Mouse (Mus musculus) layer of hippocampus, adult 9-11 months (tissue): ENCODE measurements around the gene Sfi1.
"Not testable (repeated sequence)": the region's sequence is repeated elsewhere in the genome, so short reads cannot be mapped to it uniquely, and the experiment has no call there.

Experiments
- DNase-seq: peaks from one replicate; pipeline ENCODE4 v3.0.0; 2022

The Sfi1 gene

DNA sequence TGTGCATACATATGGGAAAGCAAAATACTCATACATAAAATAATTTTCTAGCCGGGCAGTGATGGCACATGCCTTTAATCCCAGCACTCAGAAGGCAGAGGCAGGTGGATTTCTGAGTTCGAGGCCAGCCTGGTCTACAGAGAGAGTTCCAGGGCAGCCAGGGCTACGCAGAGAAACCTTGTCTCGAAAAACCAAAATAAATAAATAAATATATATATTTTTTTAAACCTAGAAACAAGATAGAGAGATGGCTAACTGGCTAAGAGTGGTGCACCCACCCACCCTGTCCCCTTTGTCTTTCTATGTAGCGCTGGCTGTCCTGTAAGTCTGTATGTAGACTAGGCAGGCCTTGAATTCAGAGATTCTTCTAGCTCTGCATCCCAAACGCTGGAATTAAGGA is 20.7 kb downstream of the Sfi1 start:
- not testable (repeated sequence) for DNase-seq

DNA sequence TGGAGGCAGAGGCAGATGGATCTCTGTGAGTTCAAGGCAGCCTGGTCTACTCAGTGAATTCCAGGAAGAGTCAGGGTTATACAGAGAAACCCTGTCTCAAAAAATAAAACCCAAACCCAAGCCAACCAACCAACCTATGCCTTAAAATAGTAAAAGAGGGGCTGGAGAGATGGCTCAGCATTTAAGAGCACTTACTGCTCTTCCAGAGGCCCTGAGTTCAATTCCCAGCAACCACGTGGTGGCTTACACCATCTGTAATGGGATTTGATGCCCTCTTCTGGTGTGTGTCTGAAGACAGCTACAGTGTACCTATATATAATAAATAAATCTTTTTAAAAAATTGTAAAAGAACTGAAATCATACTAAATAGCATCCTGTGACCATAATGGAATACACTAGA is 21.3 kb downstream of the Sfi1 start:
- DNase-seq, result peak; percentile 43

DNA sequence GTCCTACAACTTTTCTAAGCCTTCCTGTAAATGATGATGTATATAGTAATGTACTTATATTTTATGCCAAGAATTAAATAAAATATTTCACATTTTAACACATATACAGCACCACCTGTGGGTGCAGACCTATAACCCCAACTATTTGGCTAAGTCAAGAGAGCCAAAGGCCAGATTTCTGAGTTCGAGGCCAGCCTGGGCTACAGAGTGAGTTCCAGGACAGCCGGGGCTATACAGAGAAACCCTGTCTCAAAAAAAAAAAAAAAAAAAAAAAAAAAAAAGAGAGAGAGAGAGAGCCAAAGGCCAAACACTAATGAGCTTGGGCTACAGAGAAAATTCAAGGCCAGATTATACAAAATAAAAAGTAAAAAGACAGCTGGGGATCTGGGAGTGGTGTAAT is 24.2 kb downstream of the Sfi1 start:
- not testable (repeated sequence) for DNase-seq

DNA sequence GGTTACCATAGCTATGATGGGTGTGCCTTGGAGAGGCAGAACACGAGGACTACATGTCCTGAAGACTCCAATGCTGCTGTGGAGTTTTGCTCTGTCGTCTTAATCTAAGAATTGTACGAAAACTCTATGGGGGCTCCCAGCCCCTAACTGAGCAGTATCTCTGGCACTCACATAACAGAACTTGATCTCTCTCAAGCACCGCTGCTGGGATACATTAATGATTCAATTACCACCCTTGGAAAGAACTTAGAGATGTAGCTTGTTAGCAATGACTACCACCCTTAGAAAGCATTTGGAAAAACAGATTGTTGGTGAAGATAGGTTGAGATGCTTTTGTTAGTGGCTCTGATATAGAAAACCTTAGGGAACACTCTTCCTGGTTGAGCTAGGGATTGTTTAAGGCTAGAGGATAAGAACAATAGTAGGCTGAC is 25.7 kb downstream of the Sfi1 start:
- DNase-seq, result peak; percentile 48

DNA sequence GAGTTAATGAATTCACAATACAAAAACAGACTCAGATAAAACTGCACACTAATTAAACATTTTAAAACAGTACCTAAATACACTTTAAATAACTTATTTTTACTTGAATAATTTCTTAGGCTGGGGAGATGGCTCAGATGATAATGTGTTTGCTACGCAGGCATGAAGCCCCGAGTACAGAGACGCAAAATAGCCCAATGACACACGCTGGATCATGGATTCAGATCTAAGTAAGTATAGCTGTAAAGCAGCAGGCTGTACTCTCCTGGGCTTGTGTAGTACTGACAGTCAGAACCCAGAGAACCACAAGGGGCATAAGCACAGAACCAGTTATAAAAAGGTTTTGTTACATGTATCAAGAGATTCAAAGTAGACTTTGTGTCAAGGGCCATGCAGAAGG is 26.1 kb downstream of the Sfi1 start:
- DNase-seq, result not testable (repeated sequence)

DNA sequence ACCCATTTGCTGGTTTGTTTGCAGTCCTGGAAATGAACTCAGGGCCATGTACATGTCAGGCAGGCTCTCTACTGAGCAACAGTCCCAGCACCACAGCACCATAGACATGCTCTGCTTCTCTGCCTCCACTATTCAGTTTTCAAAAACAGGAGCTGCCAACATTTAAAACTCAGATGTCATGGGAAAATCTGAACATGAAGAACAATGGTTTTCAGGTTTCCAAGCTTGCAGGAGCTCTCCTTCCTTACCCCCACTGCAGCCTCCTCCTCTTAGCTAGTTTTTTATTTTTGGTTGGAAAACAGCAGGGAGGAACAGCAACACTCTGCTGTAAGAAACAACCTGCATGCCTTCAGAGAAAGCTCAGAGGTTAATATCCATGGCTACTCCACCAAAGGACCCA is 26.9 kb downstream of the Sfi1 start:
- not testable (repeated sequence) for DNase-seq

DNA sequence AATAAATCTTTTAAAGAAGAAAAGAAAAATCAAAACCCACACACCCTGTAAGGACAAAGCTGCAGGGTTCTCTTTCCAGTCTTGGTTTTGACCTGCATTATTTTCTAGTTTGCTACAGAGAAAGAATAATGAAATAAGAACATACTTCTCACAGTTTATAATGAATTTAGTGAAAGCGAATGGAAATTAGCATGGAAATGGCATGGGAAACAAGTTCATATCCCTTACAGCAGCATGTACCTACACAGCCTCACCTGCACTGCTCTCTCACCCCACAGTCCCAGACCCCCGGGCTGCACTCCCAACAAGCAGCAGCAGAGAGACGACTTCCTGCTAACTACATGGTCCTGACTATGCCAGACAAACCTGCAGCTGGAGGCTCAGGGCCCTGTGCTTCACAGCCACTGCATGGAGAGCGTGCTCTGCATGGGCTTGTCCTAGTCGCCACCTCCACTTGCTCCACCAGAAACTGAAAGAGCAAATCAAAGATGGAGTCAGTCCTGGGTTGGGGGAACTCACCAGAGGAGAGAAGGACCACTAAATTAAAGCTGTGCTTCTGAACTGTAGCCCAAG is 28.0 kb downstream of the Sfi1 start:
- DNase-seq, result not testable (repeated sequence)

DNA sequence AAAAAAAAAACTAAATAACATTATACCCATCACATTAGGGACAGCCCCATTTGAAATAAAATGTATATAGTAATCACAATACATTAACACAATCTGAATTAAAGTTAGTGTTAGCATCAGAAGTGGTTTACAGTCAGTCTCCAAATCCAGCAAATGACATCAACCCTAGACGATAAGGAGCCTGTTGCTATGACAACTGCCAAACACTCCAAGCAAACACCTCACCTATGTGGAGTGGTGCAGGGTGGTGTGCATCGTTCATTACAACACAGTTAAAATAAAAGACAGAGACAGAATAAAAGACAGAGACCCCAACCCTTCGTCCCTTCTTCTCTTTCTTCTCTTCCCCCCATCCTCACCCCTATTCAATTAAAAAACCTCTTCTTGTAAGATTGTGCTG is 29.6 kb downstream of the Sfi1 start:
- not testable (repeated sequence) for DNase-seq

DNA sequence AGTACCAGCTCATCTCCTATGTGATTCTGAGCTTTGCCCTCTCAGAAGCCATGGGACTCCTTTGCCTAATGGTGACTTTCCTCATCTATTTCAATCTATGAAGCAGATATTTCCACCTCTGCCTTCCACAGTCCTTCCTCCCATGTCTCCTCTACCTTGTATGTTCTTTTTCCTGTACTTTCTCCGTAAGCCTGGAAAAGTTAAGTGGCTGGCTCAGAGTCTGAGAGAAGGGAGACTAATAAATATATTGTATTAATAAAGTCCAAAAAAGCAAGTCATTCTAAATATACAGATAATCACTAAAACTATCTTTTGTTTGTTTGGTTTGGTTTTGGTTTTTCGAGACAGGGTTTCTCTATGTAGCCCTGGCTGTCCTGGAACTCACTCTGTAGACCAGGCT is 30.1 kb downstream of the Sfi1 start:
- not testable (repeated sequence) for DNase-seq

DNA sequence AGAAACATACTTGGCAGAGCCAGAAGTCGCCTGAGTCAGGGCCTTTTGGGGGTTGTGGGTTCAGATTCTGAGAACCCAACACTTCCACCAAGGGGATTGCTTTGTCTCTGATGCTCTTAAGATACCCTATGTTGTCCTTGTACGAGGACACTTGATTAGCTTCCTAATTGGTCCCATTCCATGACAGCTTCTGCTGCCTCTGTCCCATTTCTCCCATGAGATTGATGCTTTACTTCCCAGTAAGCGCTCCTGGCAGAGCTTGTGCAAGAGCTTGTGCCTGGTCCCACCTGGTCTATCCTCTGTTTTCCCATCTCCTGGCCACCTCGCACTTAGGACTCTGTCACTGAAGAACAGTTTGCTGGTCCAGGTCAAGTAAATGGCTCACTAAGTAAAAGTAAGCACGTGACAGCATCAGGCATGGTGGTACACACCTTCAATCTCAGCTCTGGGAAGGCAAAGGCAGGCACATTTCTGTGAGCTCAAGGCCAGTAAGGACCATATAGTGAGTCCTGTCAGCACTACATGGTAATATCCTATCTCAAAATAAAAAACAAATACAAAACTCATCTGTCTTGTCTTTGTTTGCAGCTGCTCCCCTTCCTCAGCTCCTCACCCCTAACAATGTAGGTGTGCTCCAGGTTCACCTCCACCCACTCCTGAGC is 30.9 kb downstream of the Sfi1 start:
- peak; percentile 72 for DNase-seq

DNA sequence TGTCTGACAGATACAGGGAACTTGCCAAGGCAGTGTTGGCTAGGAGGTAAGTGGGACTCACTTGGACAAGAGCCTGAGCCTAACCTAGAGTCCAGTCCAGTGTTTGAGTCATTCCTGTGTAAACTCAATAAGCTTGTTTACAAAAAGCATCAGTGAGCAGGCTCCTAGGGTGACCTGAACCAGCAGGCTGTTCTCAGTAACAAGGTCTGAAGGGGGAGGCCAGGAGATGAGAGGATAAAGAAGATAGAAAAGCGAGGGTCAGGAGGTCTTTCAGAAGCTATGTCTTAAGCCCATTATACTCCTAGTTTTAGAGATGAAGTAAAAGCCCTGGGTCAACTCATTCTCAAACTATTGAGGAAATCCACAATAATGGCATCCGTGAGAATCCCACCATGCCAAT is 31.9 kb downstream of the Sfi1 start:
- peak; percentile 59 for DNase-seq

DNA sequence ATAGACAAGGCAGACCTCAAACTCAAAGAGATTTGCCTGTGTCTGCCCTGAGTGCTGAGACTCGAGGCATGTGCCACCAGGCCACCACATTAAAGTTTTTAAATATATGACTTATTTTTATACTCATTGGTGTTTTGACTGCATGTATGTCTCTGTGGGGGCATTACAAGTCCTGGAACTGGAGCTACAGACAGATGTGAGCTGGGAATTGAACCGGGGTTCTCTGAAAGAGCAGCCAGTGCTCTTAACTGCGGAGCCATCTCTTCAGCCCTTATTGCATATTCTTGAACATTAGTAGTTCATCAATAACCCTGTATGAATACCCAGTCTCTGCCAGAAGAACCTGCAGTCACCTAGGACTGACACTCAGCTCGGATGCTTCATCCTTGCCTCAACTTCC is 34.5 kb downstream of the Sfi1 start:
- DNase-seq, result not testable (repeated sequence)

DNA sequence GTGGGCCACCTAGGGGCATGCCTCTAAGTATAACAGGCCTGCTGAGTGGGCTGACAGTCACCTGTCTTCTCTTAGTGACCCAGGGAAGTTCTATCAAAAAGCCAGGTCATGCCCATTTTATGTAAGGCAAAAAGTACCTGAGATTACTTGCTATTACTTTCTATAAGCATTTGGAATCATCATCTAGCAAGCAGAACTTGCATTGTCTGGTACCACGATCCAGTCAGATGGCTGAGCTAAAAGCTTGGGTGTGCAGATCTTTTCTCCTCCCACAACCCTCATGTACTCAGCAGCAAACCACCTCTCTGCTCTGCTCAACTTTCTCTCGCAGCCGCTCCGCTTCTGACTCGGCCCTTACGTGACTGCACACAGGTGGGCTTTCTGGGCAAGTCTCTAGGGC is 35.3 kb downstream of the Sfi1 start:
- peak; percentile 61 for DNase-seq

DNA sequence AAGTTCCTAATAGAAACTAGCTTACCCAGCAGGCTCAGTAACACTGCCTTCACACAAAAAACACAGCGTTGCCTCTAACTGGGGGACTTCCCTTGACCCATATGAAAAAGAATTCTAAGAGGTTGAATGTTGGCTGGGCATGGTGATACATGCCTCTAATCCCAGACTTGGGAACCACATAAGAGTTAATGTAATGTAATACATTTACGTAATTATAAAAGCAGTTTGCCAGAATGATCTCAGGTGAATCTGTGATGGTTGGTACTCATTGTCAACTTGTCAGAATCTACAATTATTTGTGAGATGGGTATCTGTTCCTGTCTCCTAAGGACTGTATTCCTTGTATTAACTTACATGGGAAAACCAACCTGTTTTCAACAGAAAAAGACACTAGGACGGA is 36.3 kb downstream of the Sfi1 start:
- DNase-seq, result not testable (repeated sequence)

DNA sequence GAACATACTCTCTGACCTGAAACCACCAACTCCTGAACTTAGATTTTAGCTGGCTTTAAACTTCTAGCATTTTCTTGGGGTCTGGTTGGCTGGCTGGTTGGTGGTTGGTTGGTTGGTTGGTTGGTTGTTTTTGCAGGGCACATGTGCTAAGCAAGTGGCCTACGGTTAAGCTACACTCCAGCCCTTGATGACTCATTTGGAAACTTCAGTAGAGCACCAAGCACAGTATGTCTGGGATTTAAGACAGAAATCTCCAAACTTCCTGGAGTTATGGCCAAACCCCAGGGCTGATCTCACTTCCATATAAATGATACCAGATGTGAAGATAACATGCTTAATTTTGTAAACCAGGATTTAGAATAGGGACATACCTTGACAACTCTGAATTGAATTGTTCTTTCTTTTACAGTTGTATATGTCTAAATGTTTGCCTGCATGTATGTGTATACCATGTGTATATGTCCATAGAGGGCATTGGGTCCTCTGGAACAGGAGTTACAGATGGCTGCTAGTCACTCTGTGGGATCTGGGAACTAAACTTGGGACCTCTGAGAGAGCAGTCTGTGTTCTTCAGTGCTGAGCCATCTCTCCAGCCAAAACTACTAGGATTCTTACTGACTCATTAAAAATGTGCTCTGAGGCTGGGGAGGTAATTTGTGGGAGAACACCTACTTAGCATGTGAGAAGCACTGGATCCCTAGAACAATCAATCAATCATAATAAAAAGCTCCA is 39.4 kb downstream of the Sfi1 start:
- peak; percentile 73 for DNase-seq

DNA sequence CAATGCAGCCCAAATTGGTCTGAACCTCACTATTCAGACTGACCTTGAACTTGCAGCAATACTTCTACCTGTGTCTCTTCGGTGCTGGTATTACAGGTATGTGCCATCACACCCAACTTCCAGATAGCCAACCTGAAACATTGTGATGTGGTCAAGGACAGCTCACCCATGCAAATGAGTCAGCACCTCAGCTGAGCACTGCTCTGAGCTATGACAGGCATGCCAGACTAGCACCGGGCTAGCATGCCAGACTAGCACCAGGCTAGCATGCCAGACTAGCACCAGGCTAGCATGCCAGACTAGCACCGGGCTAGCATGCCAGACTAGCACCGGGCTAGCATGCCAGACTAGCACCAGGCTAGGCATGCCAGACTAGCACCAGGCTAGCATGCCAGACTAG is 41.9 kb downstream of the Sfi1 start:
- not testable (repeated sequence) for DNase-seq

DNA sequence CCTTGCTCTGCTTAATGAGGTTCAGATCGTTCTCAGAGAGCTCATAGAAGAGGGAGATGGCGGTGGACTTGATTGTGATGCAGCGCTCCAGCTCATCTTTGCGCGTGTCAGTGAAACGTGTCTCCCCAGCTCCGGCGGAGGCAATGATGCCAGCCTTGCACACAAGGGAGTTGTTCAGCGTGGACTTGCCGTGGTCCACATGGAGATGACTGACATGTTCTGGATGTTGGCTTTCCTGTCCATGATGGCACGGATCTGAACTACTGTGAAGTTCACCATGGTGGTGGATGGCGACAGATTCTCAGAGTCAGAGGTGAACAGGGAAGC is 42.6 kb downstream of the Sfi1 start:
- DNase-seq, result not testable (repeated sequence)

DNA sequence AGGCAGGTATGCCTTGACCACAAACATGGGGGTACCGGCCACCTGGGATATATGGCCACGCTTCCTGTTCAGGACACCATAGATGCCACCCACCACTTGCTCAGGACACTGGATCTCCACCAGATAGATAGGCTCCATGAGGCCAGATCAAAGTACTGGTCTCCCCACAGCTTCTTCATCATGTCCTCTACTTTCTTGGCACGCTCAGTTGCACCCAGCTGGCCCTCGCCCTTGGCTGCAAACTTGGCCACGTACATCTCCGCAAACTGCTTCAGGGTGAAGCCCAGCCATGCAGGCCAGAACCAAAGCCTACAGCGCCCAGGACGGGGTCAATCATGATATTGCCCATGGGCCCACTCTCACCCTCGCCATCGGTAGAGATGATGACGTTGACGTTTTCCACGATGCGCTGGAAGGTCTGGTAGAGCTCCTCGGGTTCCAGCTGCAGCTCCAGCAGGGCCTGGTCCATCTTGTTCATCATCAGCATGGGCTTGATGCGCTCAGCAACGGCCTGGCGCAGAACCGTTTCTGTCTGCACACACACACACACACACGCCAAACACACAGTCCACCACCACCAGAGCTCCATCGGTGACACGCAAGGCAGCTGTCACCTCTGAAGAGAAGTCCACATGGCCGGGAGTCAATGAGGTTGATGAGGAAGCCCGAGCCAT is 43.1 kb downstream of the Sfi1 start:
- DNase-seq, result not testable (repeated sequence)

DNA sequence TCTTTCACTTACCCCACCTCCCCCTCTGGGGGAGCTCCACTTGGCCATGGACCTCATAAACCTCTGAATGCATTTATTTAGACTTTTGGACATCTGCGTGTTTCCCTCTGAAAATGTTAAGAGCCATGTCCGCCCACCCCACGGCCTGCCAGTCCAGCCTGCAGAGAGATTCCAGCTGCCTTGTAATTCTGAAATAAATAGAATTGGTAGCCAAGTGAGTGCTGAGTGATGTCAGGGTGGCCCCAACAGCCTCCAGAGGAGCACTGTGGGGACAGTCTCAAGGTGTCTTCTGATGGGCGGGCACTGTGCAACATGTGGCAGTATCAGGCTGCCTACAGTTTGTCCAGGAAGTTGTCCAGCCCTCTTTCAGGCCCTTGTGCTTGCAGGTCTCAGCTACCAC is 43.8 kb downstream of the Sfi1 start:
- not testable (repeated sequence) for DNase-seq

DNA sequence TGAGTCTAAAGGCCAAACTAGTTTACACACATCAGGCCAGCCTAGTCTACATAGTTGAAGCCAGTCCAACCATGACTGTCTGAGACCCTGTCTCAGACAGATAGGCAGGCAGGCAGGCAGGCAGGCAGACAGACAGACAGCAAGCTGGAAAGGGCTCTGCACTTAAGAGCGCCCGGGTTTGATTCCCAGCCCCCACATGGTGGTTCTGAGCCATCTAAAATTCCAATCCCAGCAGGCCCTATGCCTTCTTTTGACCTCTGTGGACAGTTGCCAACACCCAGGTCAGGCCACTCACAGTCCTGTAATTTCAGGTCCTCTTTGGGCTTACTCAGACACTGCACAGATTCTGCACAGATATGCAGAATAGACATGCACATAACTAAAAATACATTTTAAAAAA is 46.5 kb downstream of the Sfi1 start:
- DNase-seq, result not testable (repeated sequence)

DNA sequence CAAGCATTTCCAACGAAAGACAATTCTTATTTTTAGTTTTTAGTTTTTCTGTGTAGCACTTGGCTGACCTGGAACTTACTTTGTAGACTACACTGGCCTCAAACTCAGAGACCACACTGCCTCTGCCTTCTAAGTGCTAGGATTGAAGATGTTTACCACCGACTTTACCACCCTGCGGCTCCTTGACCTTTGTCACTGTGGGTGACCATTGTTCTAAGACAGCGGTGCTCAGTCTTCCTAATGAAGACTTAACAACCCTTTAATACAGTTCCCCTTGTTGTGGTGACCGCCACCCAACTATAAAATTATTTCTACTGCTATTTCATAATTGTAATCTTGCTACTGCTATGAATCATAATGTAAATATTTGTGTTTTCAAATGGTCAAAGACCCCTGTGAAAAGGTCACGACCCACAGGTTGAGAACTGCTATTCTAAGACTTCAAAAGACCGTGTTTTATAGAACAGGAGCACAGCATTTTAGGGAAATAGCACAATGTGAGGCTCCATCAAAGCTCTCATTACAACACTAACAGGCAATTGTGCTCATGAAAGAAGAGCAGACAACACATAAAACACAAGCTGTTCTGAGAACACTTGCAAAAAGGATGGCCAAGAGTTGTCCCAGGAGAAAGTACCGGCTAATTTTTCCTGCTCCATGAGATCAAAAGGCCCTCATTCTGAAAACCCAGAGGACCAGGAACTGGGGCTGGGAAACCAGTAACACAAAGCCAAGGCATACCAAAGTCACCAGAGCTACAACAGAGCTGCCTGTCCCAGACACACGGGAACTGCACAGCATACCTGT is 47.7 kb downstream of the Sfi1 start:
- DNase-seq, result not testable (repeated sequence)

DNA sequence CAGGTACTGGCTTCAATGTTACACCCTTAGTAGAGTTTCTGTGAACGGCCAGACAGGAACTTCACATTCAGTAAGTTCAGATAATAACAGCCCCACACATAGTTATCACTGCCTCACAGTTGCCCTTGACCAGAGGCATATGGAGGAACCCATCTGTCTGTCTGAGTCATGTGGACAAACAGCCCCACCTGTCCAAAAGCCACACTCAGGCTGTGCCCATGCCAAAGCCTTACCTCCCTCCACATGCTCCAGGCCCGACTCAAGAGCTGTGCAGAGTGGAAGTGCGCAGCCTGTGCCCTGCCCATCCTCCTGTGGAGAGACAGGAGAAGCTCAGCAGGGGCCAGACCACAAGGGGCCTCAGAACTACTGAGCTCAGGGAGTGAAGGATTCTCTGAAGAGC is 49.3 kb downstream of the Sfi1 start:
- DNase-seq, result not testable (repeated sequence)

DNA sequence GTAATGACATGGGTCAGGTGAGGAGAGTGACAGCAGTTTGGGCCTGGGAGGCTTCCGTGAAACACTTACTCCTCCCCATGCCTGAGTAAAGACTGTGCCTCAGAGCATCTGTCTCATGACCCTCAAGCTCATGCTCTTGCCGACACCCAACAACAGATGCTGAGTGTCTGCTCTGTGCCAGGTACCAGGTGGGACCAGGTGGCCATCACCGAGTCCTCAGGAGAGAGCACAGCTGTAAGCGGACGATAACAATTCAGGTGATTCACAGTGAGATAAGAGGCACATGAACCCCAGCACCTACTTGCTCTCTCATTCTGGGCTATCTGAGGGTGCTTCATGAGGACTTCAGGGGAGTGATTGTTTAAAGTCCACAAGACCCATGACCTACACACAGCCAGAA is 50.9 kb downstream of the Sfi1 start:
- DNase-seq, result peak; percentile 91
